Mouse (Mus musculus): ENCODE results near the gene Lyl1. TPM values are rescaled to one million over a fixed set of nuclear protein-coding genes. Genes with fewer than 3 reads are reported as not detected.

The Lyl1 gene
- polyA plus RNA-seq, 1 experiment from 2014 or later: 5.0 TPM

GRCm38 (mm10) chr8:84728474-84728873 is 27.2 kb downstream of the Lyl1 start:
- H3K4me3 ChIP-seq (ENCODE audit: low read depth, low read length): no peak overlapping the region
- peak overlapping the region; percentile 35 for H3K9ac ChIP-seq (ENCODE audit: low read length)
- H3K36me3 ChIP-seq (ENCODE audit: control insufficient read depth, insufficient read depth, low read length): no peaks in the 10 kb centered on the region; the same call in 1 of the 2 replicates
- 72% methylated on average over 3 of the region's 3 CpGs for WGBS
- ATAC-seq (replicated peaks; ENCODE audit: low FRiP score) (no peak; the same call in 1 of the 2 replicates), DNase-seq (ENCODE audit: low spot score) (no peak)
- H3K4me1 ChIP-seq (replicated peaks; ENCODE audit: control insufficient read depth, insufficient read depth, low read length): peaks cover 43% of the 10 kb centered on the region
- H3K27me3 ChIP-seq (ENCODE audit: control insufficient read depth, insufficient read depth, low read length): peaks cover 4% of the 10 kb centered on the region; the same call in 1 of the 2 replicates
- H3K4me2 ChIP-seq (ENCODE audit: low read depth, low read length, severe bottlenecking): no peak overlapping the region
- H3K27ac ChIP-seq (ENCODE audit: low read depth, low read length): no peak overlapping the region
- no peaks in the 10 kb centered on the region for H3K9me3 ChIP-seq (ENCODE audit: control insufficient read depth, low read length)

- no peak overlapping the region for H3K4me2 ChIP-seq (ENCODE audit: low read depth, low read length, severe bottlenecking)
Observed at GRCm38 (mm10) chr8:84729921-84730362, 28.7 kb downstream of the Lyl1 start.

GRCm38 (mm10) chr8:84730541-84731370 is 29.5 kb downstream of the Lyl1 start:
- H3K4me1 ChIP-seq (replicated peaks; ENCODE audit: control insufficient read depth, insufficient read depth, low read length): peaks cover 29% of the 10 kb centered on the region
- ATAC-seq (replicated peaks; ENCODE audit: low FRiP score) (peak; percentile 42; the same call in 1 of the 2 replicates), DNase-seq (ENCODE audit: low spot score) (no peak)

More at GRCm38 (mm10) chr8:84729921-84730362, 28.7 kb downstream of the Lyl1 start:
- Histone ChIP-seq H3K27me3 (ENCODE audit: control insufficient read depth, insufficient read depth, low read length) (0 out of 2 replicates have a peak, but pooled peaks cover 4% of the 10 kb centered on the region), H3K27ac (ENCODE audit: low read depth, low read length) (no peak overlapping the region), H3K4me1 (replicated peaks; ENCODE audit: control insufficient read depth, insufficient read depth, low read length) (peaks cover 33% of the 10 kb centered on the region), H3K4me3 (ENCODE audit: low read depth, low read length) (no peak overlapping the region), H3K9ac (ENCODE audit: low read length) (no peak overlapping the region; the same call in 1 of the 2 replicates), H3K36me3 (ENCODE audit: control insufficient read depth, insufficient read depth, low read length) (no peaks in the 10 kb centered on the region; the same call in 1 of the 2 replicates), H3K9me3 (ENCODE audit: control insufficient read depth, low read length) (no peaks in the 10 kb centered on the region)
- DNase-seq (ENCODE audit: low spot score): no peak
- 92% methylated on average over 16 of the region's 16 CpGs for WGBS
- no peak for ATAC-seq (replicated peaks; ENCODE audit: low FRiP score)

GRCm38 (mm10) chr8:84731371-84732177 is 30.3 kb downstream of the Lyl1 start:
- Histone ChIP-seq H3K9me3 (ENCODE audit: control insufficient read depth, low read length) (no peaks in the 10 kb centered on the region), H3K9ac (ENCODE audit: low read length) (peak overlapping the region; percentile 39; the same call in 1 of the 2 replicates), H3K27ac (ENCODE audit: low read depth, low read length) (peak overlapping the region; percentile 71), H3K4me1 (replicated peaks; ENCODE audit: control insufficient read depth, insufficient read depth, low read length) (peaks cover 29% of the 10 kb centered on the region), H3K4me3 (ENCODE audit: low read depth, low read length) (no peak overlapping the region), H3K36me3 (ENCODE audit: control insufficient read depth, insufficient read depth, low read length) (no peaks in the 10 kb centered on the region; the same call in 1 of the 2 replicates), H3K4me2 (ENCODE audit: low read depth, low read length, severe bottlenecking) (no peak overlapping the region), H3K27me3 (ENCODE audit: control insufficient read depth, insufficient read depth, low read length) (peaks cover 14% of the 10 kb centered on the region)
- DNase-seq (ENCODE audit: low spot score) (no peak), ATAC-seq (replicated peaks; ENCODE audit: low FRiP score) (no peak)
- whole genome bisulfite sequencing: 74% methylated on average over 11 of the region's 11 CpGs

More at GRCm38 (mm10) chr8:84730541-84731370, 29.5 kb downstream of the Lyl1 start:
- Histone ChIP-seq H3K4me3 (ENCODE audit: low read depth, low read length) (no peak overlapping the region), H3K4me2 (ENCODE audit: low read depth, low read length, severe bottlenecking) (no peak overlapping the region), H3K27me3 (ENCODE audit: control insufficient read depth, insufficient read depth, low read length) (0 out of 2 replicates have a peak, but pooled peaks cover 6% of the 10 kb centered on the region), H3K9ac (ENCODE audit: low read length) (peak overlapping the region; percentile 39), H3K9me3 (ENCODE audit: control insufficient read depth, low read length) (no peaks in the 10 kb centered on the region), H3K36me3 (ENCODE audit: control insufficient read depth, insufficient read depth, low read length) (no peaks in the 10 kb centered on the region; the same call in 1 of the 2 replicates), H3K27ac (ENCODE audit: low read depth, low read length) (peak overlapping the region; percentile 71)
- WGBS: 41% methylated on average over 9 of the region's 9 CpGs

- Histone ChIP-seq H3K36me3 (ENCODE audit: control insufficient read depth, insufficient read depth, low read length) (no peaks in the 10 kb centered on the region), H3K4me3 (ENCODE audit: low read depth, low read length) (no peak overlapping the region), H3K27me3 (ENCODE audit: control insufficient read depth, insufficient read depth, low read length) (peaks cover 20% of the 10 kb centered on the region), H3K9me3 (ENCODE audit: control insufficient read depth, low read length) (no peaks in the 10 kb centered on the region), H3K4me1 (replicated peaks; ENCODE audit: control insufficient read depth, insufficient read depth, low read length) (peaks cover 32% of the 10 kb centered on the region), H3K4me2 (ENCODE audit: low read depth, low read length, severe bottlenecking) (no peak overlapping the region), H3K27ac (ENCODE audit: low read depth, low read length) (no peak overlapping the region), H3K9ac (ENCODE audit: low read length) (no peak overlapping the region)
- ATAC-seq (replicated peaks; ENCODE audit: low FRiP score) (no peak), DNase-seq (ENCODE audit: low spot score) (no peak)
- WGBS: 82% methylated on average over 5 of the region's 5 CpGs
Observed at GRCm38 (mm10) chr8:84732545-84732944, 31.3 kb downstream of the Lyl1 start.

- Histone ChIP-seq H3K4me1 (replicated peaks; ENCODE audit: control insufficient read depth, insufficient read depth, low read length) (peaks cover 36% of the 10 kb centered on the region), H3K4me2 (ENCODE audit: low read depth, low read length, severe bottlenecking) (no peak overlapping the region), H3K4me3 (ENCODE audit: low read depth, low read length) (no peak overlapping the region), H3K9ac (ENCODE audit: low read length) (no peak overlapping the region), H3K36me3 (ENCODE audit: control insufficient read depth, insufficient read depth, low read length) (no peaks in the 10 kb centered on the region), H3K27ac (ENCODE audit: low read depth, low read length) (no peak overlapping the region), H3K27me3 (ENCODE audit: control insufficient read depth, insufficient read depth, low read length) (peaks cover 21% of the 10 kb centered on the region), H3K9me3 (ENCODE audit: control insufficient read depth, low read length) (no peaks in the 10 kb centered on the region)
- WGBS: 62% methylated on average over 6 of the region's 6 CpGs
- ATAC-seq (replicated peaks; ENCODE audit: low FRiP score) (no peak), DNase-seq (ENCODE audit: low spot score) (no peak)
Observed at GRCm38 (mm10) chr8:84732996-84733395, 31.7 kb downstream of the Lyl1 start.

GRCm38 (mm10) chr8:84733959-84734358 is 32.7 kb downstream of the Lyl1 start:
- DNase-seq (ENCODE audit: low spot score) (no peak), ATAC-seq (replicated peaks; ENCODE audit: low FRiP score) (no peak)
- 89% methylated on average over 6 of the region's 6 CpGs for WGBS
- Histone ChIP-seq H3K27ac (ENCODE audit: low read depth, low read length) (no peak overlapping the region), H3K36me3 (ENCODE audit: control insufficient read depth, insufficient read depth, low read length) (no peaks in the 10 kb centered on the region), H3K4me1 (replicated peaks; ENCODE audit: control insufficient read depth, insufficient read depth, low read length) (peaks cover 37% of the 10 kb centered on the region), H3K9me3 (ENCODE audit: control insufficient read depth, low read length) (no peaks in the 10 kb centered on the region), H3K27me3 (ENCODE audit: control insufficient read depth, insufficient read depth, low read length) (peaks cover 31% of the 10 kb centered on the region), H3K4me3 (ENCODE audit: low read depth, low read length) (no peak overlapping the region), H3K9ac (ENCODE audit: low read length) (no peak overlapping the region), H3K4me2 (ENCODE audit: low read depth, low read length, severe bottlenecking) (no peak overlapping the region)

- peaks cover 35% of the 10 kb centered on the region for H3K27me3 ChIP-seq (ENCODE audit: control insufficient read depth, insufficient read depth, low read length)
- WGBS: 87% methylated on average over 2 of the region's 2 CpGs
- peaks cover 37% of the 10 kb centered on the region for H3K4me1 ChIP-seq (replicated peaks; ENCODE audit: control insufficient read depth, insufficient read depth, low read length)
- H3K9ac ChIP-seq (ENCODE audit: low read length): no peak overlapping the region
- no peak overlapping the region for H3K27ac ChIP-seq (ENCODE audit: low read depth, low read length)
- no peak for ATAC-seq (replicated peaks; ENCODE audit: low FRiP score)
- no peaks in the 10 kb centered on the region for H3K9me3 ChIP-seq (ENCODE audit: control insufficient read depth, low read length)
- H3K4me3 ChIP-seq (ENCODE audit: low read depth, low read length): no peak overlapping the region
- H3K36me3 ChIP-seq (ENCODE audit: control insufficient read depth, insufficient read depth, low read length): no peaks in the 10 kb centered on the region
- no peak overlapping the region for H3K4me2 ChIP-seq (ENCODE audit: low read depth, low read length, severe bottlenecking)
- DNase-seq (ENCODE audit: low spot score): no peak
Observed at GRCm38 (mm10) chr8:84734680-84735079, 33.4 kb downstream of the Lyl1 start.

Data from forebrain, embryonic 11.5 days (tissue).